In genomic region chr7:71467436-71468127, GRCm38 (mm10) we compare ENCODE assay signal across 15 mouse cellular contexts.
DNase-seq lines count a peak whose midpoint lies in the region; ATAC-seq and TF ChIP-seq lines count a peak whose summit lies in the region.
"Had no signal": no experiment of that assay in that cellular context is flagged by ENCODE, and none has a peak within 500 bp of the region (broad histone marks: within the 10 kb centered on the region; RNA-seq: fewer than 3 reads in every experiment).

No protein-coding gene starts in this region.

- no peaks in the 10 kb centered on the region for H3K27me3 ChIP-seq in kidney, embryonic 14.5 days (ENCODE audit: control insufficient read depth, insufficient read depth, low read length)
- H3K27me3 ChIP-seq in lung, embryonic 15.5 days, result no peaks in the 10 kb centered on the region
- H3K27me3 ChIP-seq in stomach, postnatal 0 days (ENCODE audit: control insufficient read depth, insufficient read depth, low read length), result no peaks in the 10 kb centered on the region
- H3K27me3 ChIP-seq: hindbrain, embryonic 12.5 days; neural tube, embryonic 15.5 days had no signal

- peak; percentile 23 to 41 for DNase-seq in heart, adult 18-20 months
- DNase-seq in heart, postnatal 25 days (ENCODE audit: low spot score), result no peak
- DNase-seq in 416B (ENCODE audit: low read depth), result peak; percentile 55
- no peak for DNase-seq in stomach, postnatal 0 days (ENCODE audit: low spot score)
- DNase-seq in yolk sac, embryonic 10.5 days (ENCODE audit: low spot score), result no peak
- DNase-seq in layer of hippocampus, adult 11-12 months (ENCODE audit: low spot score), result no peak
- DNase-seq: B cell, adult 2 months had no signal

- H3K9me3 ChIP-seq in kidney, embryonic 14.5 days (ENCODE audit: control insufficient read depth, low read length), result no peaks in the 10 kb centered on the region
- H3K9me3 ChIP-seq in lung, embryonic 15.5 days, result no peaks in the 10 kb centered on the region
- H3K9me3 ChIP-seq in stomach, postnatal 0 days (ENCODE audit: control insufficient read depth, low read length), result no peaks in the 10 kb centered on the region
- H3K9me3 ChIP-seq: heart, embryonic 10.5 days; hindbrain, embryonic 12.5 days; neural tube, embryonic 15.5 days had no signal

- TF ChIP-seq CTCF in stomach, postnatal 0 days (IDR thresholded peaks at IDR 0.05; ENCODE audit: low read depth), result no peak

- intact Hi-C loops in heart, postnatal 25 days (cut with DNase I), result no loop called here

- H3K27ac ChIP-seq in kidney, embryonic 14.5 days (ENCODE audit: low read depth, low read length), result peak overlapping the region; percentile 78; the same call in 1 of the 2 replicates
- peak overlapping the region; percentile 24; the same call in 1 of the 2 replicates for H3K27ac ChIP-seq in lung, embryonic 15.5 days
- no peak overlapping the region for H3K27ac ChIP-seq in stomach, postnatal 0 days (replicated peaks)
- H3K27ac ChIP-seq: heart, embryonic 10.5 days; hindbrain, embryonic 12.5 days; liver, embryonic 14.5 days; neural tube, embryonic 15.5 days had no signal

- H3K36me3 ChIP-seq in kidney, embryonic 14.5 days (ENCODE audit: control insufficient read depth, insufficient read depth, low read length), result no peaks in the 10 kb centered on the region
- H3K36me3 ChIP-seq in lung, embryonic 15.5 days, result no peaks in the 10 kb centered on the region
- no peaks in the 10 kb centered on the region for H3K36me3 ChIP-seq in stomach, postnatal 0 days (ENCODE audit: control insufficient read depth, insufficient read depth, low read length)
- H3K36me3 ChIP-seq: G1E; heart, embryonic 10.5 days; hindbrain, embryonic 12.5 days; neural tube, embryonic 15.5 days had no signal

- H3K4me2 ChIP-seq in kidney, embryonic 14.5 days (replicated peaks; ENCODE audit: low read depth, low read length), result no peak overlapping the region
- H3K4me2 ChIP-seq in lung, embryonic 15.5 days, result no peak overlapping the region
- H3K4me2 ChIP-seq in stomach, postnatal 0 days (replicated peaks; ENCODE audit: low read depth), result no peak overlapping the region
- H3K4me2 ChIP-seq: hindbrain, embryonic 12.5 days; neural tube, embryonic 15.5 days had no signal

- peak; percentile 60 for ATAC-seq in kidney, embryonic 14.5 days (ENCODE audit: low FRiP score, low TSS enrichment)
- no peak for ATAC-seq in lung, embryonic 15.5 days (ENCODE audit: borderline replicate concordance, extremely low read depth, low FRiP score, low TSS enrichment)
- no peak for ATAC-seq in stomach, postnatal 0 days (ENCODE audit: low FRiP score, low TSS enrichment)

- no peak overlapping the region for H3K9ac ChIP-seq in kidney, embryonic 14.5 days (ENCODE audit: low read depth, low read length)
- no peak overlapping the region for H3K9ac ChIP-seq in lung, embryonic 15.5 days
- no peak overlapping the region for H3K9ac ChIP-seq in stomach, postnatal 0 days (ENCODE audit: low read length)
- H3K9ac ChIP-seq: hindbrain, embryonic 12.5 days; liver, embryonic 14.5 days; neural tube, embryonic 15.5 days had no signal

- H3K4me1 ChIP-seq in kidney, embryonic 14.5 days (ENCODE audit: control insufficient read depth, insufficient read depth, low read length), result peaks cover 27% of the 10 kb centered on the region; the same call in 1 of the 2 replicates
- H3K4me1 ChIP-seq in lung, embryonic 15.5 days, result peaks cover 39% of the 10 kb centered on the region
- no peaks in the 10 kb centered on the region; the same call in none of the 2 replicates for H3K4me1 ChIP-seq in stomach, postnatal 0 days (replicated peaks; ENCODE audit: control insufficient read depth, insufficient read depth)

- 12% methylated on average over 9 of the region's 9 CpGs for WGBS in kidney, embryonic 14.5 days
- WGBS in lung, embryonic 15.5 days, result 37% methylated on average over 9 of the region's 9 CpGs
- WGBS in stomach, postnatal 0 days, result 56% methylated on average over 9 of the region's 9 CpGs

- no peak for TF ChIP-seq EP300 in stomach, postnatal 0 days (optimal IDR thresholded peaks at IDR 0.05)

- H3K4me3 ChIP-seq in kidney, embryonic 14.5 days (ENCODE audit: low read length), result no peak overlapping the region
- H3K4me3 ChIP-seq in lung, embryonic 15.5 days, result no peak overlapping the region
- H3K4me3 ChIP-seq in stomach, postnatal 0 days (ENCODE audit: low read depth, low read length), result no peak overlapping the region
- H3K4me3 ChIP-seq: erythroblast, embryonic 14.5 days; heart, embryonic 10.5 days; hindbrain, embryonic 12.5 days; neural tube, embryonic 15.5 days had no signal

Comparison
In these comparisons a context has a peak if more than half of its experiments do, and no peak if none do; other contexts are left out.
1. DNase-seq: peak in heart, adult 18-20 months (2 of 2) and 416B (single experiment); none in heart, postnatal 25 days (single experiment), stomach, postnatal 0 days (single experiment), yolk sac, embryonic 10.5 days (single experiment) and layer of hippocampus, adult 11-12 months (single experiment).